ENCODE assay signal across 26 mouse cellular contexts in genomic region chr14:41029303-41029702, GRCm38 (mm10). TPM values are rescaled to one million over a fixed set of nuclear protein-coding genes. Genes with fewer than 3 reads are reported as not detected.
DNase-seq lines count a peak whose midpoint lies in the region; ATAC-seq and TF ChIP-seq lines count a peak whose summit lies in the region.
"Had no signal": no experiment of that assay in that cellular context is flagged by ENCODE, and none has a peak within 500 bp of the region (broad histone marks: within the 10 kb centered on the region; RNA-seq: fewer than 3 reads in every experiment).

No protein-coding gene starts in this region.

- H3K4me1 ChIP-seq in kidney, embryonic 16.5 days (ENCODE audit: insufficient read depth, low read length), result no peaks in the 10 kb centered on the region
- H3K4me1 ChIP-seq in liver, adult 2 months (ENCODE audit: control insufficient read depth, insufficient read depth, low read length), result peaks cover 3% of the 10 kb centered on the region; the same call in 1 of the 2 replicates
- no peaks in the 10 kb centered on the region; the same call in 1 of the 2 replicates for H3K4me1 ChIP-seq in intestine, embryonic 16.5 days (ENCODE audit: control insufficient read depth, insufficient read depth, low read length)
- H3K4me1 ChIP-seq: forebrain, embryonic 12.5 days; hindbrain, embryonic 10.5 days had no signal

- TF ChIP-seq POLR2A in liver, adult 2 months (IDR thresholded peaks at IDR 0.05; ENCODE audit: extremely low read depth, insufficient read depth, low read length), result no peak

- TF ChIP-seq CTCF in liver, adult 2 months (IDR thresholded peaks at IDR 0.05; ENCODE audit: low read depth, low read length), result no peak

- no peak overlapping the region for H3K4me2 ChIP-seq in kidney, embryonic 16.5 days (replicated peaks; ENCODE audit: low read depth, low read length)
- H3K4me2 ChIP-seq in intestine, embryonic 16.5 days (ENCODE audit: low read depth, low read length), result no peak overlapping the region
- H3K4me2 ChIP-seq: embryonic facial prominence, embryonic 13.5 days; forebrain, embryonic 12.5 days; heart, embryonic 11.5 days; heart, embryonic 15.5 days had no signal

- H3K79me2 ChIP-seq in liver, adult 2 months (ENCODE audit: control insufficient read depth, insufficient read depth, low read length), result no peaks in the 10 kb centered on the region

- no peak overlapping the region for H3K9ac ChIP-seq in kidney, embryonic 16.5 days (replicated peaks; ENCODE audit: low read length)
- no peak overlapping the region for H3K9ac ChIP-seq in liver, adult 2 months (ENCODE audit: low read depth, low read length)
- H3K9ac ChIP-seq in intestine, embryonic 16.5 days (ENCODE audit: low read depth, low read length), result no peak overlapping the region
- H3K9ac ChIP-seq: embryonic facial prominence, embryonic 13.5 days; forebrain, embryonic 12.5 days; heart, embryonic 15.5 days had no signal

- no peaks in the 10 kb centered on the region for H3K36me3 ChIP-seq in kidney, embryonic 16.5 days (ENCODE audit: insufficient read depth, low read length)
- no peaks in the 10 kb centered on the region for H3K36me3 ChIP-seq in liver, adult 2 months (ENCODE audit: control insufficient read depth, insufficient read depth, low read length)
- no peaks in the 10 kb centered on the region for H3K36me3 ChIP-seq in intestine, embryonic 16.5 days (ENCODE audit: control insufficient read depth, insufficient read depth, low read length)
- H3K36me3 ChIP-seq: embryonic facial prominence, embryonic 13.5 days; forebrain, embryonic 12.5 days; heart, embryonic 15.5 days; hindbrain, embryonic 10.5 days had no signal

- no peak overlapping the region for H3K27ac ChIP-seq in kidney, embryonic 16.5 days (ENCODE audit: low read length)
- H3K27ac ChIP-seq in liver, adult 2 months (replicated peaks; ENCODE audit: insufficient read depth, low read depth, low read length), result no peak overlapping the region
- no peak overlapping the region for H3K27ac ChIP-seq in intestine, embryonic 16.5 days (ENCODE audit: low read length)
- H3K27ac ChIP-seq: embryonic facial prominence, embryonic 13.5 days; forebrain, embryonic 12.5 days; heart, adult 2 months; heart, embryonic 15.5 days; hindbrain, embryonic 10.5 days had no signal

- peak; percentile 85 for DNase-seq in kidney, adult 9 months
- DNase-seq in liver, adult 2 months (ENCODE audit: extremely low read depth, low read depth, low spot score), result peak; percentile 86
- DNase-seq in liver, result no peak
- DNase-seq in yolk sac, embryonic 10.5 days (ENCODE audit: low spot score), result peak; percentile 37
- no peak for DNase-seq in right cerebral cortex, postnatal 10 days (ENCODE audit: low spot score in 2 of 2)
- DNase-seq: adrenal gland, postnatal 14 days; cerebellum, adult 11-12 months; cerebellum, adult 9-10 months; cerebellum, postnatal 36 days; gastrocnemius, postnatal 10 days; heart, adult 2 months; heart, postnatal 14 days had no signal

- WGBS in kidney, embryonic 16.5 days, result 66% methylated on average over 3 of the region's 4 CpGs
- WGBS in liver, adult 2 months, result 46% methylated on average over 4 of the region's 4 CpGs
- 72% methylated on average over 4 of the region's 4 CpGs for WGBS in intestine, embryonic 16.5 days

- H3K9me3 ChIP-seq in kidney, embryonic 16.5 days (ENCODE audit: low read length), result no peaks in the 10 kb centered on the region
- H3K9me3 ChIP-seq in intestine, embryonic 16.5 days (ENCODE audit: control insufficient read depth, low read length), result no peaks in the 10 kb centered on the region
- H3K9me3 ChIP-seq: embryonic facial prominence, embryonic 13.5 days; forebrain, embryonic 12.5 days; heart, embryonic 15.5 days; hindbrain, embryonic 10.5 days had no signal

- no peaks in the 10 kb centered on the region for H3K27me3 ChIP-seq in kidney, embryonic 16.5 days (ENCODE audit: insufficient read depth, low read length)
- no peaks in the 10 kb centered on the region for H3K27me3 ChIP-seq in liver, adult 2 months (ENCODE audit: control insufficient read depth, insufficient read depth, low read length)
- H3K27me3 ChIP-seq in intestine, embryonic 16.5 days (replicated peaks; ENCODE audit: control insufficient read depth, insufficient read depth, low read length), result no peaks in the 10 kb centered on the region
- H3K27me3 ChIP-seq: CH12.LX; embryonic facial prominence, embryonic 13.5 days; heart, embryonic 15.5 days; Patski had no signal

- no peak for ATAC-seq in kidney, embryonic 16.5 days (ENCODE audit: low FRiP score, low TSS enrichment)
- ATAC-seq in intestine, embryonic 16.5 days, result peak; percentile 36
- ATAC-seq: activated CD4-positive, CD25-positive, alpha-beta regulatory T cell, adult 4 months; forebrain, embryonic 16.5 days; Patski had no signal

- H3K4me3 ChIP-seq in kidney, embryonic 16.5 days (ENCODE audit: low read length), result no peak overlapping the region
- no peak overlapping the region for H3K4me3 ChIP-seq in liver, adult 2 months (ENCODE audit: insufficient read depth, low read depth, low read length)
- H3K4me3 ChIP-seq in intestine, embryonic 16.5 days (ENCODE audit: low read length), result no peak overlapping the region
- H3K4me3 ChIP-seq: embryonic facial prominence, embryonic 13.5 days; forebrain, embryonic 12.5 days; heart, adult 2 months; heart, embryonic 15.5 days; hindbrain, embryonic 10.5 days had no signal

RNA-seq across cellular contexts. Expression of gene Fam213a, which starts 15.7 kb away (rescaled TPM):
- polyA plus RNA-seq in kidney, embryonic 16.5 days (2015; fragmentation: Nextera tagmentation; extraction: Ambion mirVana), result 109 and 111 TPM in 2 replicates
- 63.2 and 66.3 TPM in 2 replicates for total RNA-seq in liver, adult 2 months (2014; rRNA removed)
- polyA plus RNA-seq in liver, adult 2 months (2012; rRNA removed), result 25.5 and 42.2 TPM in 2 replicates
- polyA plus RNA-seq in intestine, embryonic 16.5 days (2015; fragmentation: Nextera tagmentation; extraction: Ambion mirVana), result 72.4 and 81.8 TPM in 2 replicates

RNA-seq across cellular contexts. Expression of gene Dydc2, which starts 39.7 kb away (rescaled TPM):
- 0.45 TPM in 1 of 2 replicates, not detected in the other for polyA plus RNA-seq in kidney, embryonic 16.5 days (2015; fragmentation: Nextera tagmentation; extraction: Ambion mirVana)
- total RNA-seq in liver, adult 2 months (2014; rRNA removed), result not detected in 2 replicates
- not detected in 2 replicates for polyA plus RNA-seq in liver, adult 2 months (2012; rRNA removed)
- polyA plus RNA-seq in intestine, embryonic 16.5 days (2015; fragmentation: Nextera tagmentation; extraction: Ambion mirVana), result 0.17 TPM in 1 of 2 replicates, not detected in the other
- total RNA-seq: CH12.LX; gastrocnemius, postnatal 10 days; gastrocnemius, postnatal 4 days; heart, adult 2 months; heart, postnatal 14 days had no signal
- polyA plus RNA-seq: activated CD4-positive, CD25-positive, alpha-beta regulatory T cell, adult 4 months; embryonic facial prominence, embryonic 13.5 days; forebrain, embryonic 12.5 days; heart, adult 2 months; heart, embryonic 15.5 days had no signal

RNA-seq across cellular contexts. Expression of gene Dydc1, which starts 43.4 kb away (rescaled TPM):
- not detected in 2 replicates for polyA plus RNA-seq in kidney, embryonic 16.5 days (2015; fragmentation: Nextera tagmentation; extraction: Ambion mirVana)
- not detected in 2 replicates for total RNA-seq in liver, adult 2 months (2014; rRNA removed)
- not detected in 2 replicates for polyA plus RNA-seq in liver, adult 2 months (2012; rRNA removed)
- polyA plus RNA-seq in intestine, embryonic 16.5 days (2015; fragmentation: Nextera tagmentation; extraction: Ambion mirVana), result not detected in 2 replicates
- total RNA-seq: adrenal gland, adult 18-20 months; adrenal gland, postnatal 14 days; CH12.LX; gastrocnemius, postnatal 10 days; gastrocnemius, postnatal 4 days; heart, adult 2 months; heart, postnatal 14 days had no signal
- polyA plus RNA-seq: activated CD4-positive, CD25-positive, alpha-beta regulatory T cell, adult 4 months; embryonic facial prominence, embryonic 13.5 days; forebrain, embryonic 12.5 days; forebrain, embryonic 16.5 days; frontal cortex, adult 2 months; heart, adult 2 months; heart, embryonic 11.5 days; heart, embryonic 15.5 days; hindbrain, embryonic 10.5 days; Patski had no signal

Comparison
In these comparisons a context has a peak if more than half of its experiments do, and no peak if none do; other contexts are left out.
1. DNase-seq: peak in kidney, adult 9 months (single experiment), liver, adult 2 months (single experiment) and yolk sac, embryonic 10.5 days (single experiment); none in liver (single experiment) and right cerebral cortex, postnatal 10 days (0 of 2).